Mouse (Mus musculus): ENCODE measurements around the gene Ush1g. TPM values are rescaled to one million over a fixed set of nuclear protein-coding genes. Genes with fewer than 3 reads are reported as not detected.
A peak's percentile ranks its signal among the peaks of the same experiment; 100 is the strongest.

Gene Ush1g
- polyA plus RNA-seq, 1 experiment from 2014 or later, result 0.08 TPM

GRCm38 (mm10) chr11:115341246-115341645, 19.4 kb upstream of the Ush1g start:
- Histone ChIP-seq H3K27me3 (ENCODE audit: control insufficient read depth, insufficient read depth, low read length) (peaks cover 3% of the 10 kb centered on the region; the same call in 1 of the 2 replicates), H3K4me2 (no peak overlapping the region), H3K9ac (ENCODE audit: low read length) (no peak overlapping the region), H3K27ac (ENCODE audit: low read depth, low read length) (no peak overlapping the region), H3K4me3 (ENCODE audit: low read depth, low read length) (no peak overlapping the region), H3K36me3 (ENCODE audit: control insufficient read depth, insufficient read depth, low read length) (no peaks in the 10 kb centered on the region), H3K4me1 (ENCODE audit: control insufficient read depth, insufficient read depth, low read length) (no peaks in the 10 kb centered on the region), H3K9me3 (ENCODE audit: control insufficient read depth, low read length) (no peaks in the 10 kb centered on the region)
- WGBS, result 79% methylated on average over 2 of the region's 2 CpGs
- DNase-seq (ENCODE audit: low spot score, missing footprints), result no peak
- no peak for ATAC-seq (ENCODE audit: low FRiP score)

GRCm38 (mm10) chr11:115337826-115338225, 16.0 kb upstream of the Ush1g start:
- WGBS, result 62% methylated on average over 1 of the region's 1 CpGs
- Histone ChIP-seq H3K27me3 (ENCODE audit: control insufficient read depth, insufficient read depth, low read length) (peaks cover 19% of the 10 kb centered on the region), H3K36me3 (ENCODE audit: control insufficient read depth, insufficient read depth, low read length) (no peaks in the 10 kb centered on the region), H3K4me3 (ENCODE audit: low read depth, low read length) (no peak overlapping the region), H3K27ac (ENCODE audit: low read depth, low read length) (no peak overlapping the region), H3K9me3 (ENCODE audit: control insufficient read depth, low read length) (no peaks in the 10 kb centered on the region), H3K9ac (ENCODE audit: low read length) (no peak overlapping the region), H3K4me1 (ENCODE audit: control insufficient read depth, insufficient read depth, low read length) (peaks cover 5% of the 10 kb centered on the region), H3K4me2 (no peak overlapping the region)
- no peak for ATAC-seq (ENCODE audit: low FRiP score)
- DNase-seq (ENCODE audit: low spot score, missing footprints), result no peak

GRCm38 (mm10) chr11:115337350-115337749, 15.5 kb upstream of the Ush1g start:
- no peaks in the 10 kb centered on the region for H3K36me3 ChIP-seq (ENCODE audit: control insufficient read depth, insufficient read depth, low read length)
- ATAC-seq (ENCODE audit: low FRiP score) (no peak), DNase-seq (ENCODE audit: low spot score, missing footprints) (no peak)
- WGBS, result 66% methylated on average over 3 of the region's 3 CpGs
- no peaks in the 10 kb centered on the region for H3K9me3 ChIP-seq (ENCODE audit: control insufficient read depth, low read length)
- no peak overlapping the region for H3K4me2 ChIP-seq
- H3K4me3 ChIP-seq (ENCODE audit: low read depth, low read length), result no peak overlapping the region
- peaks cover 21% of the 10 kb centered on the region for H3K27me3 ChIP-seq (ENCODE audit: control insufficient read depth, insufficient read depth, low read length)
- peaks cover 5% of the 10 kb centered on the region for H3K4me1 ChIP-seq (ENCODE audit: control insufficient read depth, insufficient read depth, low read length)
- H3K27ac ChIP-seq (ENCODE audit: low read depth, low read length), result no peak overlapping the region
- H3K9ac ChIP-seq (ENCODE audit: low read length), result no peak overlapping the region

- ATAC-seq (ENCODE audit: low FRiP score) (no peak), DNase-seq (ENCODE audit: low spot score, missing footprints) (no peak)
- no peaks in the 10 kb centered on the region for H3K36me3 ChIP-seq (ENCODE audit: control insufficient read depth, insufficient read depth, low read length)
- no peak overlapping the region for H3K9ac ChIP-seq (ENCODE audit: low read length)
- H3K27ac ChIP-seq (ENCODE audit: low read depth, low read length), result no peak overlapping the region
- 15% methylated on average over 6 of the region's 6 CpGs for WGBS
- peaks cover 21% of the 10 kb centered on the region for H3K27me3 ChIP-seq (ENCODE audit: control insufficient read depth, insufficient read depth, low read length)
- no peaks in the 10 kb centered on the region for H3K9me3 ChIP-seq (ENCODE audit: control insufficient read depth, low read length)
- H3K4me2 ChIP-seq, result no peak overlapping the region
- no peak overlapping the region for H3K4me3 ChIP-seq (ENCODE audit: low read depth, low read length)
- peaks cover 5% of the 10 kb centered on the region for H3K4me1 ChIP-seq (ENCODE audit: control insufficient read depth, insufficient read depth, low read length)
Measured at GRCm38 (mm10) chr11:115336115-115336514, 14.3 kb upstream of the Ush1g start.

- H3K36me3 ChIP-seq (ENCODE audit: control insufficient read depth, insufficient read depth, low read length), result no peaks in the 10 kb centered on the region
- no peaks in the 10 kb centered on the region for H3K9me3 ChIP-seq (ENCODE audit: control insufficient read depth, low read length)
- peaks cover 5% of the 10 kb centered on the region for H3K4me1 ChIP-seq (ENCODE audit: control insufficient read depth, insufficient read depth, low read length)
- H3K27me3 ChIP-seq (ENCODE audit: control insufficient read depth, insufficient read depth, low read length), result peaks cover 21% of the 10 kb centered on the region
- no peak for DNase-seq (ENCODE audit: low spot score, missing footprints)
- H3K27ac ChIP-seq (ENCODE audit: low read depth, low read length), result no peak overlapping the region
- H3K4me3 ChIP-seq (ENCODE audit: low read depth, low read length), result no peak overlapping the region
- H3K4me2 ChIP-seq, result no peak overlapping the region
- WGBS, result 57% methylated on average over 12 of the region's 12 CpGs
- no peak for ATAC-seq (ENCODE audit: low FRiP score)
- H3K9ac ChIP-seq (ENCODE audit: low read length), result no peak overlapping the region
Measured at GRCm38 (mm10) chr11:115335223-115335622, 13.4 kb upstream of the Ush1g start.

- DNase-seq (ENCODE audit: low spot score, missing footprints) (no peak), ATAC-seq (ENCODE audit: low FRiP score) (no peak)
- Histone ChIP-seq H3K4me3 (ENCODE audit: low read depth, low read length) (peak within 1 kb of the TSS; percentile 16; the same call in 1 of the 2 replicates), H3K4me2 (peak within 1 kb of the TSS; percentile 44), H3K9ac (ENCODE audit: low read length) (peak within 1 kb of the TSS; percentile 45; the same call in 1 of the 2 replicates), H3K9me3 (ENCODE audit: control insufficient read depth, low read length) (no peaks in the 10 kb centered on the region), H3K27me3 (ENCODE audit: control insufficient read depth, insufficient read depth, low read length) (peaks cover 21% of the 10 kb centered on the region), H3K36me3 (ENCODE audit: control insufficient read depth, insufficient read depth, low read length) (no peaks in the 10 kb centered on the region), H3K4me1 (ENCODE audit: control insufficient read depth, insufficient read depth, low read length) (peaks cover 5% of the 10 kb centered on the region), H3K27ac (ENCODE audit: low read depth, low read length) (no peak within 1 kb of the TSS)
- 5% methylated on average over 29 of the region's 29 CpGs for WGBS
Measured at GRCm38 (mm10) chr11:115334531-115334930, 12.7 kb upstream of the Ush1g start, which contains the start of gene Otop3. Otop3 (plus strand) TSS chr11:115334731.

- Histone ChIP-seq H3K27ac (ENCODE audit: low read depth, low read length) (no peak overlapping the region), H3K9ac (ENCODE audit: low read length) (no peak overlapping the region), H3K27me3 (ENCODE audit: control insufficient read depth, insufficient read depth, low read length) (peaks cover 9% of the 10 kb centered on the region), H3K9me3 (ENCODE audit: control insufficient read depth, low read length) (no peaks in the 10 kb centered on the region), H3K4me2 (no peak overlapping the region), H3K4me1 (ENCODE audit: control insufficient read depth, insufficient read depth, low read length) (no peaks in the 10 kb centered on the region; the same call in 1 of the 2 replicates), H3K4me3 (ENCODE audit: low read depth, low read length) (no peak overlapping the region), H3K36me3 (ENCODE audit: control insufficient read depth, insufficient read depth, low read length) (no peaks in the 10 kb centered on the region)
- no peak for DNase-seq (ENCODE audit: low spot score, missing footprints)
- ATAC-seq (ENCODE audit: low FRiP score), result no peak
- WGBS, result 69% methylated on average over 15 of the region's 15 CpGs
Measured at GRCm38 (mm10) chr11:115329339-115329738, 7.5 kb upstream of the Ush1g start.

GRCm38 (mm10) chr11:115326730-115327129, 4.9 kb upstream of the Ush1g start:
- DNase-seq (ENCODE audit: low spot score, missing footprints) (no peak), ATAC-seq (ENCODE audit: low FRiP score) (no peak)
- Histone ChIP-seq H3K4me1 (ENCODE audit: control insufficient read depth, insufficient read depth, low read length) (no peaks in the 10 kb centered on the region), H3K27me3 (ENCODE audit: control insufficient read depth, insufficient read depth, low read length) (peaks cover 28% of the 10 kb centered on the region), H3K4me3 (ENCODE audit: low read depth, low read length) (no peak overlapping the region), H3K36me3 (ENCODE audit: control insufficient read depth, insufficient read depth, low read length) (no peaks in the 10 kb centered on the region), H3K9ac (ENCODE audit: low read length) (no peak overlapping the region), H3K9me3 (ENCODE audit: control insufficient read depth, low read length) (no peaks in the 10 kb centered on the region), H3K4me2 (no peak overlapping the region), H3K27ac (ENCODE audit: low read depth, low read length) (no peak overlapping the region)
- 82% methylated on average over 7 of the region's 7 CpGs for WGBS

GRCm38 (mm10) chr11:115323354-115323753, 1.5 kb upstream of the Ush1g start:
- Histone ChIP-seq H3K36me3 (ENCODE audit: control insufficient read depth, insufficient read depth, low read length) (no peaks in the 10 kb centered on the region), H3K4me1 (ENCODE audit: control insufficient read depth, insufficient read depth, low read length) (peaks cover 6% of the 10 kb centered on the region), H3K27ac (ENCODE audit: low read depth, low read length) (no peak overlapping the region), H3K27me3 (ENCODE audit: control insufficient read depth, insufficient read depth, low read length) (peaks cover 61% of the 10 kb centered on the region), H3K4me2 (no peak overlapping the region), H3K9ac (ENCODE audit: low read length) (no peak overlapping the region), H3K4me3 (ENCODE audit: low read depth, low read length) (no peak overlapping the region), H3K9me3 (ENCODE audit: control insufficient read depth, low read length) (no peaks in the 10 kb centered on the region)
- no peak for DNase-seq (ENCODE audit: low spot score, missing footprints)
- ATAC-seq (ENCODE audit: low FRiP score), result no peak
- 21% methylated on average over 32 of the region's 32 CpGs for WGBS
